Mouse (Mus musculus) R1 (cell line): Measurements from ENCODE around the gene Trim42.
A peak's percentile ranks its signal among the peaks of the same experiment; 100 is the strongest.

Experiments used
- DNase-seq: peaks from one replicate; pipeline ENCODE4 v3.0.0-alpha.2; 2018; ENCODE audit warnings: low read depth, low spot score

Gene Trim42

GRCm38 (mm10) chr9:97369591-97369990, at the start of gene Trim42:
Gene Trim42 (minus strand): TSS chr9:97369958.
- no peak for DNase-seq

GRCm38 (mm10) chr9:97414876-97415668, 45.3 kb upstream of the Trim42 start:
- DNase-seq = peak; percentile 13

- no peak for DNase-seq
Measured at GRCm38 (mm10) chr9:97408142-97408541, 38.4 kb upstream of the Trim42 start.

GRCm38 (mm10) chr9:97356441-97356840, 13.3 kb downstream of the Trim42 start:
- peak; percentile 11 for DNase-seq

- DNase-seq = no peak
Measured at GRCm38 (mm10) chr9:97344767-97345297, 24.9 kb downstream of the Trim42 start.

- peak; percentile 71 for DNase-seq
Measured at GRCm38 (mm10) chr9:97341772-97342171, 28.0 kb downstream of the Trim42 start.

GRCm38 (mm10) chr9:97322846-97323245, 46.9 kb downstream of the Trim42 start:
- peak; percentile 69 for DNase-seq

GRCm38 (mm10) chr9:97322120-97322519, 47.6 kb downstream of the Trim42 start:
- DNase-seq = no peak

- peak; percentile 52 for DNase-seq
Measured at GRCm38 (mm10) chr9:97315421-97316055, 54.2 kb downstream of the Trim42 start.

- peak; percentile 22 for DNase-seq
Measured at GRCm38 (mm10) chr9:97311614-97312013, 58.1 kb downstream of the Trim42 start.

GRCm38 (mm10) chr9:97309509-97310053, 60.2 kb downstream of the Trim42 start:
- DNase-seq = no peak

- DNase-seq = no peak
Measured at GRCm38 (mm10) chr9:97307705-97308485, 61.9 kb downstream of the Trim42 start.
